Mouse (Mus musculus): ENCODE measurements around the gene Morc1. TPM values are rescaled to one million over a fixed set of nuclear protein-coding genes. Genes with fewer than 3 reads are reported as not detected.
A peak's percentile ranks its signal among the peaks of the same experiment; 100 is the strongest.

Gene Morc1
- total RNA-seq, 2 experiments from 2014 or later, result not detected

DNA sequence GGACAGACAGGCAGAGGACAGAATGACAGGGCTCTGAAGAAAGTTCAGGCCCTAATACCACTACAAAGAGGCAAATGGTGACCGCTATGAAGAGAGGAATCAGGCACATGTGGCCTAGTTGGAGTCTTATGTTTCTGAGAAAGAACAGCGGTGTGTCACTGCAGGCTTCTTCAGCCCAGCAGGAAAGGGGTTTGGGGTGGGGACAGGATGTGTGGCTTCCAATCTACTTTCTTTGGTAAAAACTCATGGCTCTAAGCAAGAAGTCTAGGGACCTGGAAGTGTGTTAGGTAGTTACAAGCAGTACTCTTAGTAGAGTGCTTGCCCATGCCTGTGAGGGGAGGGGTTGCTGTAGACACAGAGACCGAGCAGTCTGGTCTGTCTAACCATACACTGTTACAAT is 196.3 kb downstream of the Morc1 start:
- DNase-seq, result no peak

DNA sequence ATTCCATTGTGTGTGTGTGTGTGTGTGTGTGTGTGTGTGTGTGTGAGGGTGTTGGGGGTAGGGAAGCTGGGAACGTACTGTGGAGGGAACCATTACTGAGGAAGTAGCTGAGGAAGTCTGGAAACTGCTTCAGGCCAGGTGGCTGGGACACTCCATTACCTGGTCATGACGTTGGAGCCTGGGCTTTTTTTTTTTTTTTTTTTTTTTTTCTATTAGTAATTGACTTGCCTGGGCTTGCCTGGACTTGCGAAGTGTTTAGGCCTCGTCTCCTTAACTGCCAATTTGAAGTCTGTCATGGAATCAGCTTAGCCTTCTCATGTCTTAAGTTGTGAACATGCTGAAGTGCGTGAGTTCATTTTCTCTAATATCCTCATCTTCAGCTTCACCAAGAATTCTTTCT is 198.7 kb downstream of the Morc1 start:
- DNase-seq, result no peak

DNA sequence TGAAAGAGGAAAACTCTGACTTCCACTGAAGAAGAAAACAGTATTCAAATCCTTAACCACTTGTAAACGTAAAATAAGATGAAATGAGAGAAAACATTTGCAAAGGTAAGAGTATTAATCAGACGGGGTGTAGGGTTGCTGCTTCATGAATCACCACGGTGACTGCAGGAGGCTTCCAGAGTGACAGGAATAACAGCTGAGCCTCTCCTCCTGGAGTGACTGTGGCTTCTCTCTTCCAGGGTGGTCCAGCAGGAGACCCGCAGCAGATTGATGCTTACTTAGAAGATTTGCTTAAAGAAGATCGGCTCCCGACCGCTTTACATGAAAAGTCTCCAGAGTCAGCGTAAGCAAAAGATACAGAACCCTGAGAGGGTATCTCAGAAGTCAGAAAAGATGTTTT is 199.4 kb downstream of the Morc1 start:
- DNase-seq, result no peak

DNA sequence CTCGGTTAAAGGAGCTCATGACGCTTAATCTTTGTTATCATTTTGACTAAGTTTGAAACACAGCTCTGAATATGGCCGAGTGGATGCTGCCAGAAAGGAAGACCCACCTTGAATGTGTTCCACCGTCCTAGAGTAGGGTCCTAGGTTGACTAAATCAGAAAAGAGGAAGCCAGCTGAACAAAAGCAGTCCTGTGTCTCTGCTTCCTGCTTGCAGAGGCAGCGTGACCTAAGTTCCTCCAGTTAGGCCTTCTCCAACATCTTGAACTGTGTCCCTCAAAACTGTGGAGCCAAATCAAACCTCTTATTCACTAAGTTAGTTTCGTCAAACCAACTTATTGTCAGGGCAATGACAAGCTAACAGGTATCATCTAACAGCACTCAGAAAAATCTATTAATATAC is 201.3 kb downstream of the Morc1 start:
- DNase-seq, result no peak

DNA sequence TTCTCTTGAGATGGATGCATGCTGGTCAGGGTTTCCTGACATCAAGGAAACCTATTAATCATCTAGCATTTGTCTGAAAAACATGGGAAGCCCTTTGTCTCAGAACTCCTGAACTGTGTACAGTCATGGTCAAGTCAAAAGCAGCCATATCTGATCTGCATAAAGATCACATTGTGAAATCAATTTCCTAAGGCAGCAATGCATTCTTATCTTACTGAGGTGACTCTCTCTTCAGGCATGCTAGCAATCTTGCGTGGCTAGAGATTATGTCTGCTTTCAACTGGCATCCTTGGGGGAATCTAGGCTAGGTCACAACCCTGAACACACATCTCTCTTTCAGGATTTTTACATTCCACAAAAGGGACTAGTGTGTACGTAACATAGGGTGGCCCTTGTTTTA is 215.2 kb downstream of the Morc1 start:
- no peak for DNase-seq

DNA sequence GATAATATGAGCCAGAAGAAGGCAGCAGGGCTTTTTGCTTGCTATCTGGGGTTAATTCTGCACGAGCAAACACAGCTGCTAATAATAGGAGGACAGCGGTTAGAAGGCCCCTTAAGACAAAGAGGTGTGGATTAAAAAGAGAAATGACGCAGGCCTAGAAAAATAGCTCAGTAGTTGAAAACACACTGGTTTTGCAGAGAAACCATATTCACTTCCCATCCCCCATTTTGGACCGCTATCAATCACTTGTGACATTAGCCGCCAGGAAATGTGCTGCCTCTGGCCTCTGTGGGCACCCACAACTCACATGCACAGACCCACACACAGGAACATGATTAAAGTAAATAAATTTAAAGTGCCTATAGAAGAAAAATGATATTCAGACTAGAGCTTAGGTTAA is 240.7 kb downstream of the Morc1 start:
- no peak for DNase-seq

DNA sequence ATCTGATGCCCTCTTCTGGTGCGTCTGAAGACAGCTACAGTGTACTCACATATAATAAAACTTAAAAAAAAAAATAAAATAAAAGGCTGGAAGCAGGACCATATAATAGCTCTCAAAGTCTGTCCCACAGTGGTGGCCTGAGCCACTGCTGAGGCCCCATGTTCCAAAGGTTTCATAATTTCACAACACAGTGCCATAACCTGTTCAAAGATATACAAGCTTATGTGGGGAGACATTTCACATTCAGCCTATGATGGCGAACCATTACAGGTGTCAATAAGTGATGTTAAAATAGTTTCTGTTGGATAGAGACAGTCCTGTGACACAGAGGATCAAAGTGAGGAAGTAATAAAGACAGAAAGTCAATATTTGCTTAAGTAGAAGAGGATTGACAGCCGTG is 241.6 kb downstream of the Morc1 start:
- no peak for DNase-seq

DNA sequence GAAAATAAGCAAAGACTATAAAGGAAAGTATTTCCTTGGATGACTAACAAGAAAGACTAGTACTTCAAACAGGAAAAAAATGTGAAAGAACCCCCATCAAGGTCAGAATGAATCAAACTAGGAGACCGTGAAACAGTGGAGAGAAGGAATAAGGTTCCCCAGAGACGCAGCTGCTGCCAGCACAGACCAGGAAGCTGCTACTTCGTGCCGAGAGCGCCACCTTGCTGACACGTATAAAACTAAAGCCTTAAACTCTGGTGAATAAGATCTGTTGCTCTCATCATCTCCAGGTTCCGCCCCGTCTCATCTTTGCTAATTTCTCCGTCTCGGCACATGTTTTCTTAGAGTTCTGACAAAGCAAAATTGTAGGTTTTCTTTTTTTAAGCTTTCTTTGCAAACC is 244.6 kb downstream of the Morc1 start:
- DNase-seq, result peak; percentile 82 to 84

DNA sequence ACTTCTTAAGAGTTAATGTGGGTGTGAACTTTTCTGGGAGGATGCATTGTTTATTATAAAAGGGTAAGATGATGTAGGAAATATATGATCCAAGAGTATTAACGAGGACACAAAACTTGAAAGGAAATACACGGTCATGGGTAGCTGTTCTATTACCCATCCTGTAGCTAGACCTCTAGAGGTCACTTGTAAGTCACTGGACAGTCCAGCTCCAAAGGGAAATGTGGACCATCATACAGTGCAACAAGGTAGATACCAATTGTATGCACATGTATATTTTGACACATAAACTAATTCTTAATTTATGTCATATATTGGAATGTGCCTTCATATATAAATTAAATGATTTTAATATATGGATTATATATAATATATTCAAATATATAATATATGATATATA is 245.2 kb downstream of the Morc1 start:
- DNase-seq, result no peak

DNA sequence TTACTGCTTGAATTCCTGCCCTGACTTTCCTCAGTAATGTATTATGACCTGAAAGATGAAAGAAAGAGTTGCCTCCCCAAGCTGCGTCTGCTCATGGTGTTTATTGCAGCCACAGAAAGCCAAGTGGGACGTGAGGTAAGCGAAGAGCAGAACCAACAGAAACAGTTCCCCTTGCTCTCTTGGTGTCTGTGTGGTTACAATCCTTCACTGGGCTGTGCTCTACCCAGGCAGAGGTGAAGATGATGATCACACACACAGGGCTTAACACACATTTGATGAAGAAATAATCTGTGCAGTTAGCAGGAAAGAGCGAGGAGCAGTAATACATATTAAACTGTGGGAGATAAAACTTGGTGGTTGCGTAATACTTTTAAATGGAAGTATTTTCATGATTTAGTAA is 246.3 kb downstream of the Morc1 start:
- no peak for DNase-seq

DNA sequence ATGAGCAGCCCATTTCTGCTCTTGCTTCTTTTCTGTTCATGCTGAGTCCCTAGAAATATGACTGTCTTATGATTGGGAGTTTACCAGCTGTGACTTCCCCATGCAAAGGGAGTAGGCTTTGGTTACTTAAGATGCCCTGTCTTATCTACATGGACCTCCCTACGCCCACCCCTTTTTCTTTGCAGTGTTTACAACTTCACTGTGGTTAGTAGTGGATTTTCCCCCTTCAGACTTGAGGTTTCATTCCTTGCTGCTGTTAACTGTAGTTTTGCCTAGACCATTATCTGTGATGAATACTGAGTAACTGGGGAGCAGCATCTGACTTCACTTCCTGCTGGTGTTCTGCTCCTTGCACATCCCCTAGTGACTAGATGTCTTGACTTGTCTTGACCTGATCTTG is 247.0 kb downstream of the Morc1 start:
- no peak for DNase-seq

Other genes starting within 250 kb of the Morc1 start
- not detected for gene Dppa4, start 147.5 kb upstream of the Morc1 start, total RNA-seq (2021)
- gene Dppa2, start 127.3 kb upstream of the Morc1 start, total RNA-seq (2021), result not detected
- not detected for gene Gm5485, start 18.8 kb upstream of the Morc1 start, total RNA-seq (2021)